Comparison of ENCODE assay signal across 10 mouse cellular contexts in the genomic region with DNA sequence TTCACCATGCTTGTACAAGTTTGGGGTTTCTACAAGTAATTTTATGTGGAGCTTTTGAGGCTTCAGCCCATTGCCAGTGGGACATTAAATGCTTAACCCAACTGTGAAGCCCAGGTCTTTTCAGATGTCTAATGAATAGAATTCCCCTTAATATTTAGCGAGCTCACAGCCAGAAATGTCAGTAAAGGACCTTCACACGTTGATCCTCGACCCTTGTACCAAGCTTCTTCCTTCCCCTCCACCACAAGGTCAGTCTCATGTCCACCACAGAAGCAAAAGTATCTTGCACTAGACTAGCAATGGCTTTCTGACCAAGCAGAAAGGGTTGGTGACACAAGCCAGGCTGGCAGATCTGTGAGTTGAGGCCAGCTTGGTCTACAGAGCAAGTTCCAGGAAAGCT. TPM values are rescaled to one million over a fixed set of nuclear protein-coding genes. Genes with fewer than 3 reads are reported as not detected.
DNase-seq lines count a peak whose midpoint lies in the region; ATAC-seq and TF ChIP-seq lines count a peak whose summit lies in the region.
"Had no signal": no experiment of that assay in that cellular context is flagged by ENCODE, and none has a peak within 500 bp of the region (broad histone marks: within the 10 kb centered on the region; RNA-seq: fewer than 3 reads in every experiment).

No protein-coding gene starts in this region.

- H3K9me3 ChIP-seq in forebrain, embryonic 11.5 days (ENCODE audit: control insufficient read depth, low read length), result no peaks in the 10 kb centered on the region
- H3K9me3 ChIP-seq in forebrain, postnatal 0 days (ENCODE audit: low read length), result no peaks in the 10 kb centered on the region
- H3K9me3 ChIP-seq in lung, embryonic 15.5 days, result no peaks in the 10 kb centered on the region
- no peaks in the 10 kb centered on the region for H3K9me3 ChIP-seq in hindbrain, embryonic 16.5 days (ENCODE audit: control insufficient read depth, low read length)
- H3K9me3 ChIP-seq in neural tube, embryonic 13.5 days, result no peaks in the 10 kb centered on the region

- no peak overlapping the region for H3K27ac ChIP-seq in forebrain, embryonic 11.5 days (ENCODE audit: low read depth, low read length)
- H3K27ac ChIP-seq in forebrain, postnatal 0 days (ENCODE audit: low read depth, low read length), result no peak overlapping the region
- H3K27ac ChIP-seq in lung, embryonic 15.5 days, result no peak overlapping the region; the same call in 1 of the 2 replicates
- H3K27ac ChIP-seq in hindbrain, embryonic 16.5 days (ENCODE audit: low read depth, low read length), result no peak overlapping the region
- 0 out of 2 replicates have a peak overlapping the region, but pooled peaks have one; percentile 96 for H3K27ac ChIP-seq in neural tube, embryonic 13.5 days (replicated peaks)

- DNase-seq in forebrain, embryonic 11.5 days (ENCODE audit: low spot score), result no peak
- no peak for DNase-seq in forebrain, postnatal 0 days
- DNase-seq in lung, postnatal 14 days, result no peak
- no peak for DNase-seq in retina, embryonic 14.5 days (ENCODE audit: low spot score)
- DNase-seq in urinary bladder, postnatal 4 days (ENCODE audit: low spot score in 2 of 2), result no peak
- DNase-seq: cerebellum, adult 8-10 months; retina, postnatal 1 day had no signal

- H3K36me3 ChIP-seq in forebrain, embryonic 11.5 days (ENCODE audit: control insufficient read depth, insufficient read depth, low read length), result no peaks in the 10 kb centered on the region
- H3K36me3 ChIP-seq in forebrain, postnatal 0 days (ENCODE audit: insufficient read depth), result no peaks in the 10 kb centered on the region
- no peaks in the 10 kb centered on the region for H3K36me3 ChIP-seq in lung, embryonic 15.5 days
- no peaks in the 10 kb centered on the region for H3K36me3 ChIP-seq in hindbrain, embryonic 16.5 days (ENCODE audit: control insufficient read depth, insufficient read depth, low read length)
- no peaks in the 10 kb centered on the region for H3K36me3 ChIP-seq in neural tube, embryonic 13.5 days

- H3K4me3 ChIP-seq in forebrain, embryonic 11.5 days (ENCODE audit: low read depth, low read length), result 0 out of 2 replicates have a peak overlapping the region, but pooled peaks have one; percentile 66
- H3K4me3 ChIP-seq in forebrain, postnatal 0 days (ENCODE audit: low read depth, low read length), result no peak overlapping the region
- peak overlapping the region; percentile 89; the same call in 1 of the 2 replicates for H3K4me3 ChIP-seq in lung, embryonic 15.5 days
- H3K4me3 ChIP-seq in hindbrain, embryonic 16.5 days (ENCODE audit: low read length), result no peak overlapping the region
- H3K4me3 ChIP-seq in neural tube, embryonic 13.5 days, result peak overlapping the region; percentile 78

- peak overlapping the region; percentile 50; the same call in 1 of the 2 replicates for H3K4me2 ChIP-seq in forebrain, embryonic 11.5 days (ENCODE audit: low read depth, low read length, severe bottlenecking)
- no peak overlapping the region for H3K4me2 ChIP-seq in forebrain, postnatal 0 days (ENCODE audit: low read depth)
- peak overlapping the region; percentile 90 for H3K4me2 ChIP-seq in lung, embryonic 15.5 days
- H3K4me2 ChIP-seq in hindbrain, embryonic 16.5 days (ENCODE audit: low read length), result peak overlapping the region; percentile 73; the same call in 1 of the 2 replicates
- peak overlapping the region; percentile 68 for H3K4me2 ChIP-seq in neural tube, embryonic 13.5 days

- peaks cover 5% of the 10 kb centered on the region; the same call in 1 of the 2 replicates for H3K4me1 ChIP-seq in forebrain, embryonic 11.5 days (replicated peaks; ENCODE audit: control insufficient read depth, insufficient read depth, low read length)
- peaks cover 15% of the 10 kb centered on the region; the same call in 1 of the 2 replicates for H3K4me1 ChIP-seq in forebrain, postnatal 0 days (ENCODE audit: insufficient read depth)
- H3K4me1 ChIP-seq in lung, embryonic 15.5 days, result peaks cover 6% of the 10 kb centered on the region
- peaks cover 16% of the 10 kb centered on the region for H3K4me1 ChIP-seq in hindbrain, embryonic 16.5 days (ENCODE audit: control insufficient read depth, insufficient read depth, low read depth, low read length)
- H3K4me1 ChIP-seq in neural tube, embryonic 13.5 days (replicated peaks), result peaks cover 30% of the 10 kb centered on the region

- no peaks in the 10 kb centered on the region; the same call in 1 of the 2 replicates for H3K27me3 ChIP-seq in forebrain, embryonic 11.5 days (ENCODE audit: control insufficient read depth, insufficient read depth, low read length)
- no peaks in the 10 kb centered on the region for H3K27me3 ChIP-seq in forebrain, postnatal 0 days (ENCODE audit: insufficient read depth, low read length)
- H3K27me3 ChIP-seq in lung, embryonic 15.5 days, result peaks cover 27% of the 10 kb centered on the region
- H3K27me3 ChIP-seq in hindbrain, embryonic 16.5 days (replicated peaks; ENCODE audit: control insufficient read depth, insufficient read depth, low read length), result no peaks in the 10 kb centered on the region
- 0 out of 2 replicates have a peak, but pooled peaks cover 5% of the 10 kb centered on the region for H3K27me3 ChIP-seq in neural tube, embryonic 13.5 days

- 52% methylated on average over 3 of the region's 3 CpGs for WGBS in forebrain, embryonic 11.5 days
- WGBS in forebrain, postnatal 0 days, result 39% methylated on average over 3 of the region's 3 CpGs
- 31% methylated on average over 3 of the region's 3 CpGs for WGBS in lung, embryonic 15.5 days
- 35% methylated on average over 3 of the region's 3 CpGs for WGBS in hindbrain, embryonic 16.5 days
- WGBS in neural tube, embryonic 13.5 days, result 40% methylated on average over 3 of the region's 3 CpGs

- TF ChIP-seq CTCF in forebrain, postnatal 0 days (IDR thresholded peaks at IDR 0.05; ENCODE audit: low read depth), result no peak

- ATAC-seq in forebrain, embryonic 11.5 days (replicated peaks; ENCODE audit: low FRiP score), result no peak
- ATAC-seq in forebrain, postnatal 0 days, result no peak
- ATAC-seq in lung, embryonic 15.5 days (ENCODE audit: borderline replicate concordance, extremely low read depth, low FRiP score, low TSS enrichment), result no peak
- ATAC-seq in hindbrain, embryonic 16.5 days, result no peak
- ATAC-seq in neural tube, embryonic 13.5 days (ENCODE audit: low read depth), result no peak

- H3K9ac ChIP-seq in forebrain, embryonic 11.5 days (ENCODE audit: low read length), result no peak overlapping the region
- H3K9ac ChIP-seq in forebrain, postnatal 0 days, result no peak overlapping the region
- no peak overlapping the region for H3K9ac ChIP-seq in lung, embryonic 15.5 days
- H3K9ac ChIP-seq in hindbrain, embryonic 16.5 days (ENCODE audit: low read depth, low read length), result no peak overlapping the region
- peak overlapping the region; percentile 67; the same call in 1 of the 2 replicates for H3K9ac ChIP-seq in neural tube, embryonic 13.5 days

RNA-seq across cellular contexts. Expression of a gene that starts 0.8 kb away (rescaled TPM):
- 1.6 and 1.7 TPM in 2 replicates for polyA plus RNA-seq in forebrain, embryonic 11.5 days (2014; fragmentation: Nextera tagmentation; extraction: Ambion mirVana)
- total RNA-seq in forebrain, postnatal 0 days (2014; rRNA removed), result 5.4 and 5.7 TPM in 2 replicates
- polyA plus RNA-seq in forebrain, postnatal 0 days (2015; fragmentation: Nextera tagmentation; extraction: Ambion mirVana), result 2.1 and 2.2 TPM in 2 replicates
- 1.5 and 1.6 TPM in 2 replicates for polyA plus RNA-seq in lung, embryonic 15.5 days (2015; fragmentation: Nextera tagmentation; extraction: Ambion mirVana)
- polyA plus RNA-seq in hindbrain, embryonic 16.5 days (2015; fragmentation: Nextera tagmentation; extraction: Ambion mirVana), result 2.1 and 2.9 TPM in 2 replicates
- 2.1 and 3.5 TPM in 2 replicates for polyA plus RNA-seq in neural tube, embryonic 13.5 days (2015; fragmentation: Nextera tagmentation; extraction: Ambion mirVana)

Comparison
In these comparisons a context has a peak if more than half of its experiments do, and no peak if none do; other contexts are left out.
1. H3K4me3 ChIP-seq: peak in forebrain, embryonic 11.5 days (single experiment), lung, embryonic 15.5 days (single experiment) and neural tube, embryonic 13.5 days (single experiment); none in forebrain, postnatal 0 days (single experiment) and hindbrain, embryonic 16.5 days (single experiment).